Mouse (Mus musculus): ENCODE measurements around the gene Btk.

- TF ChIP-seq CTCF (IDR thresholded peaks at IDR 0.05; ENCODE audit: low read depth) (no peak), EP300 (IDR thresholded peaks at IDR 0.05; ENCODE audit: low read depth) (no peak)
Measured at GRCm38 (mm10) chrX:134566536-134567222, 16.7 kb downstream of the Btk start.
